Mouse (Mus musculus) splenic B cell, adult 2 months (primary cell): ENCODE measurements around the gene Lix1l.
"Not testable (repeated sequence)": the region's sequence is repeated elsewhere in the genome, so short reads cannot be mapped to it uniquely, and the experiment has no call there.

Source experiments
- DNase-seq: peaks from one replicate; pipeline ENCODE4 v3.0.0-alpha.2; 2011; ENCODE audit warnings: low read depth, low spot score
- H3K27me3 ChIP-seq: 2 replicates; pipeline ENCODE4 v1.6.1; 2012; ENCODE audit warnings: mild to moderate bottlenecking, low read length, moderate library complexity, mixed read lengths; ENCODE audit not compliant: control insufficient read depth, poor library complexity, insufficient read depth, severe bottlenecking
- H3K36me3 ChIP-seq: 2 replicates; pipeline ENCODE4 v1.6.1; 2012; ENCODE audit warnings: mild to moderate bottlenecking, low read length, moderate library complexity, mixed read lengths; ENCODE audit not compliant: control insufficient read depth, poor library complexity, insufficient read depth, severe bottlenecking

The Lix1l gene

DNA sequence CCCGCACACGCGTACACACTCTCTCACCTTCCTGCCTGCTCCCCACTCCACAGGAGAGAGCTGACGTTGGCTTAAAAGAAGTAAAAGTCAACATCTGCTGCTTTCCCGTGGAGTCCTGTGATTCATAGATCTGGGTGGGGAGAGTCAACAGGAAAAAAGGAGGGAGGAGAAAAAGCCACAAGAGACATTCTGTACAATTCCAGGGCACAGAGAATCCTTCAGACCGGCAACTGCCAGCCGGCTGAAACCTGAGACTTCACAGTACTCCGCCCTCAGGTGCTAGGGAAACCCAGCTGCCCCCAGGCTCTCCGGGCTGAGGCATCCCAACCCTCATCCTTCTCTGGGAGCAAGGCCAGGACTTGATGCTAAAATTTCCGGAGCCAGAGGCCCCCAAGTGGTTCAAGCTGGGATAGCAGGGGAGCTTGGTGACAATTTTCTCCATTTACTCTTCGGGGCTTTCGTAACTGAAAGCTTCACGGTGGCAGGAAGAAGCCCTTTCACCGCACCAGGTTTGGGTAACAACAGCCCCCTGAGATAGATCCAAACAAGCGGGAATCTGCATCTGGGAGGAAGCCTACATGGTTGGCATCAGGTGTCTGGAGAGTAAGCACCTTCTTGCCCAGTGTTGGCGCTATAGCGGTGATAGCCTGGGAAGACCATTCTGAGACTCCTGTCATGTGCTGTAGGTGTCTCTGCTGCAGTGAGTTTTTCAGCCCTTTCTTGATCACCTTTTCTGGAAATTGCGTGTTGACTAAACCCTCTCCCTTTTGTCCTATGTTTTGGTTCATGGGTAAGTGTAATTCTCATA is 62.7 kb downstream of the Lix1l start:
- Histone ChIP-seq H3K27me3 (no peaks in the 10 kb centered on the region), H3K36me3 (no peaks in the 10 kb centered on the region)
- DNase-seq, result peak; percentile 72

GRCm38 (mm10) chr3:96665732-96666363 is 64.9 kb downstream of the Lix1l start:
- not testable (repeated sequence) for H3K27me3 ChIP-seq, DNase-seq, H3K36me3 ChIP-seq

- no peaks in the 10 kb centered on the region for H3K27me3 ChIP-seq
- DNase-seq, result no peak
- H3K36me3 ChIP-seq, result no peaks in the 10 kb centered on the region
These were observed 66.0 kb downstream of the Lix1l start for GRCm38 (mm10) chr3:96666916-96667315.

DNA sequence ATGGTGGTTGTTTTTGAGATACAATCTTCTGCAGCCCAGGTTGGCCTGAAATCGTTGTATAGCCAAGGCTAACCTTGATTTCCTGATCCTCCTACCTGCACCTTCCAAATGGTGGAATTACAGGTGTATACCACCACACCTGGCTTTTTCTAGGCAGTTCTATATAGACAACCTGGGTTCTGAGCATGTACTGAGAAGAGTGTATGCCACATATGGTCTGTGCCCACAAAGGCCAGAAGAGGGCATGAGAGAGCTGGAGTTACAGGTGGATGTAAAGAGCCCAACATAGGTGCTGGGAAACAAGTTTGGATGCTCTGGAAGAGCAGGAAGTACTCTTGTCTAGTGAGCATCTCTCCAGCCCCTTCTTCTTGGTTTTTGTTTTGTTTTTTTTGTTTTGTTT is 66.4 kb downstream of the Lix1l start:
- no peaks in the 10 kb centered on the region for H3K36me3 ChIP-seq
- no peaks in the 10 kb centered on the region for H3K27me3 ChIP-seq
- peak; percentile 62 for DNase-seq

DNA sequence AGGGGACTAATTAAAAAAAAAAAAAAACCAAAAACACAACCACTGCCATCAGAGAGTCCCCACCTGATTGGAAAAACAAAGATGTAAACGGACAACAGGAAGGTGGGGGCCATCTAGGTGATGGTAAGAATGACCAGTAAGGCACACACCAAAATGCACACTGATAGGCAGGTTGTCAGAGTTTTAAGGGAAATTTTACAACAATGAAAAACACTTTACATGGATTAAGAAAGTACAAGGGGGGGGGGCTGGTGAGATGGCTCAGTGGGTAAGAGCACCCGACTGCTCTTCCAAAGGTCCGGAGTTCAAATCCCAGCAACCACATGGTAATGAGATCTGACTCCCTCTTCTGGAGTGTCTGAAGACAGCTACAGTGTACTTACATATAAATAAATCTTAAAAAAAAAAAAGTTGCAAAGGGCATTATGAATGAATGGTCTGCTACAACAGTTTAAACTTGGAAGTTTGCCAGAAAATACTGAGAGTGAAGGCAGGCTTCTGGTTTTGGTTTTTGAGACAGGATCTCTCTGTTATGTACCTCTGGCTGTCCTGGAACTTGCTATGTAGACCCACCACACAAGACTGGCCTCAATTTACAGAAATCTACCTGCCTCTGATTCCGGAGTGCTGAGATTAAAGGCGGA is 67.6 kb downstream of the Lix1l start:
- DNase-seq, result no peak
- Histone ChIP-seq H3K27me3 (no peaks in the 10 kb centered on the region), H3K36me3 (no peaks in the 10 kb centered on the region)

GRCm38 (mm10) chr3:96669727-96670468 is 68.9 kb downstream of the Lix1l start, which contains the start of gene Ankrd35:
Gene Ankrd35 (plus strand): TSS chr3:96670131.
- Histone ChIP-seq H3K27me3 (no peaks in the 10 kb centered on the region), H3K36me3 (no peaks in the 10 kb centered on the region)
- peak; percentile 92 for DNase-seq

DNA sequence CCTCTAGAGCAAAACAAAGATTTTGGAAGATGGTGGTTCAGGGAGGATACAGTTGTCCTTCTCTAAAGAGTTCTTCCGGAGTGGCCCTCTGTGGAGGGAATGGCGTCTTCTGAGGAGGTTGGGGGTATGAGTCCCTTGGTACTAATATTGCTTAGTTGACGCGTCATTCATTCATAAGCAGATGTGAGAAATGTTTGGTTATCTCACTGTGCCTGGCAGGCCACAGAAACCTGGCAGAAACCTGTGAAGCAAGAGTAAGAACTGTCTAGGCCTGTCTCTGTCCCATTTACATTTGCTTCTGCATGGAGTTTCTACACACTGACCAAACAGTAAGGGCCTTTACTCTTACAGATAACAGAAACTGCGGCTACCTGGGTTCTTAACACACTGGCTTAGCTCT is 70.6 kb downstream of the Lix1l start:
- no peaks in the 10 kb centered on the region for H3K36me3 ChIP-seq
- no peak for DNase-seq
- H3K27me3 ChIP-seq, result no peaks in the 10 kb centered on the region

DNA sequence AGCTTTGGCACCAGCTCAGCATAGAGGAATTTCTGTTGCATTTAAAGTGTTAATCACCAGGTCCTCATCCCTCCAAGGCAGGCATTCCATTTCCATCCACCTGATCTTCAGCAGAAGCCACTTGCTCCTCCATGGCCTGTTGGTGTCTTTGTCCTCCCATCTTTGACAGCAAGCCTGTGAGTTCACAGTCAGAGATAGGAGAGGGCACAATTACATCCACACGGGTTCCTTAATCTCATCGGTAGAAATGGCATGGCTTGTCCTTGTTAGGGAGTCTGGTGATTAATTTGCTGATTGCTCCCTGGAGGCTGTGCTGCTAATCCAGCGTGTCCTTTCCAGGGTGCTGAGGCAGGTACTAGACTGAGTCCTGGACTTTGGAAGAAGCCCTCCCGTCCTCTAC is 72.6 kb downstream of the Lix1l start:
- H3K36me3 ChIP-seq, result no peaks in the 10 kb centered on the region
- DNase-seq, result no peak
- H3K27me3 ChIP-seq, result no peaks in the 10 kb centered on the region

DNA sequence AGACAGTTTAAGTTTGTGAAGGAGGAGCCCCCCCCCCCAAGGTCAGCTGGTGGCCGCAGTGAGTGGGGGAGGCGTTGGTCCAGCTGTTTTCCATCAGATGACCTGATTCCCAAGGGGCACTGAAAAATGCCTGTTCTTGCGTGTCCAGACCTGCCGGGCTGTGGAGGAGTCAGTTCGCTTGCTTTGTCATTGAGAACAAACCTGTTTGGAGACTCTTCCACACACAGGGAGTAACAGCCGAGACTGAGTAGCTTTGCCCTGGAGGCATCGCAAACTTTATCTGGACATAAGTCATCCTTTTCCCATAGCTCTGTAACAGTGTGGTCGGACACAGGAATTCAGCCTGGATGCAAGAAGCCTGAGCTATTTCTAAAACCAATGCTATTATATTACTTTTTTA is 73.5 kb downstream of the Lix1l start:
- Histone ChIP-seq H3K27me3 (no peaks in the 10 kb centered on the region), H3K36me3 (no peaks in the 10 kb centered on the region)
- DNase-seq, result no peak

GRCm38 (mm10) chr3:96675171-96675570 is 74.2 kb downstream of the Lix1l start:
- H3K27me3 ChIP-seq, result no peaks in the 10 kb centered on the region
- H3K36me3 ChIP-seq, result no peaks in the 10 kb centered on the region
- DNase-seq, result peak; percentile 45

GRCm38 (mm10) chr3:96675690-96676089 is 74.7 kb downstream of the Lix1l start:
- DNase-seq, result no peak
- no peaks in the 10 kb centered on the region for H3K36me3 ChIP-seq
- no peaks in the 10 kb centered on the region for H3K27me3 ChIP-seq
